Mouse (Mus musculus): Measurements from ENCODE around the gene Atxn1.

- TF ChIP-seq CTCF (IDR thresholded peaks at IDR 0.05 in 2 of 3, conservative IDR thresholded peaks at IDR 0.05 in 1 of 3; ENCODE audit: control insufficient read depth in 1 of 3, insufficient read depth in 1 of 3, low read depth in 2 of 3, low read length in 3 of 3, poor library complexity in 1 of 3, severe bottlenecking in 1 of 3): no peak
- TF ChIP-seq SIN3A (IDR thresholded peaks at IDR 0.05; ENCODE audit: low read length): no peak
- no peak for TF ChIP-seq POLR2A (IDR thresholded peaks at IDR 0.05; ENCODE audit: control insufficient read depth in 1 of 2, insufficient read depth in 1 of 2, low read depth in 1 of 2, low read length in 2 of 2, poor library complexity in 1 of 2)
- no peak for TF ChIP-seq EP300 (IDR thresholded peaks at IDR 0.05; ENCODE audit: low read depth in 1 of 2, low read length in 2 of 2)
- no peak for TF ChIP-seq MYC (IDR thresholded peaks at IDR 0.05; ENCODE audit: low read depth, low read length)
- TF ChIP-seq NRF1 (IDR thresholded peaks at IDR 0.05; ENCODE audit: insufficient read depth, low read depth, low read length, poor library complexity, severe bottlenecking): no peak
- no peak for TF ChIP-seq POLR2AphosphoS2 (IDR thresholded peaks at IDR 0.05; ENCODE audit: low read length)
- TF ChIP-seq MAX (IDR thresholded peaks at IDR 0.05; ENCODE audit: low read length): no peak
- no peak for TF ChIP-seq TBP (IDR thresholded peaks at IDR 0.05; ENCODE audit: low read depth, low read length)
- no peak for TF ChIP-seq USF2 (IDR thresholded peaks at IDR 0.05; ENCODE audit: borderline replicate concordance in 1 of 2, insufficient read depth in 1 of 2, low read depth in 1 of 2, low read length in 2 of 2)
- TF ChIP-seq MEF2A (IDR thresholded peaks at IDR 0.05; ENCODE audit: extremely low read depth, insufficient replicate concordance, low read depth, low read length, poor library complexity, severe bottlenecking): no peak
- TF ChIP-seq MXI1 (IDR thresholded peaks at IDR 0.05; ENCODE audit: low read depth, low read length): no peak
- no peak for TF ChIP-seq ZC3H11A (IDR thresholded peaks at IDR 0.05; ENCODE audit: low read depth, low read length)
- no peak for TF ChIP-seq UBTF (IDR thresholded peaks at IDR 0.05; ENCODE audit: borderline replicate concordance, insufficient read depth, low read depth, low read length)
Measured at GRCm38 (mm10) chr13:45853691-45854090, 111.1 kb downstream of the Atxn1 start.
